Mouse (Mus musculus): ENCODE measurements around the gene Saysd1. TPM values are rescaled to one million over a fixed set of nuclear protein-coding genes. Genes with fewer than 3 reads are reported as not detected.

Gene Saysd1
- 1.8 and 2.2 TPM in 2 replicates for polyA plus RNA-seq (2012; rRNA removed)

GRCm38 (mm10) chr14:20138484-20139355 lies at the start of gene Saysd1:
Gene Saysd1, minus strand, starts transcription at chr14:20138534.

GRCm38 (mm10) chr14:20181466-20181921 lies 43.2 kb upstream of the Saysd1 start, which contains the start of gene Kcnk5:
Gene Kcnk5, minus strand, starts transcription at chr14:20181809.

Other genes with a start within 250 kb of the Saysd1 start
- 4.5 and 4.9 TPM in 2 replicates for gene Gng2, start 160.9 kb downstream of the Saysd1 start, polyA plus RNA-seq (2012; rRNA removed)
- 3.1 and 3.2 TPM in 2 replicates for gene Kcnk5, start 43.3 kb upstream of the Saysd1 start, polyA plus RNA-seq (2012; rRNA removed)
- 4.5 and 5.5 TPM in 2 replicates for gene Kcnk16, start 130.7 kb upstream of the Saysd1 start, polyA plus RNA-seq (2012; rRNA removed)
- 7.0 and 7.5 TPM in 2 replicates for gene Nudt13, start 156.2 kb upstream of the Saysd1 start, polyA plus RNA-seq (2012; rRNA removed)
- 15.4 and 18.1 TPM in 2 replicates for gene Ecd, start 209.6 kb upstream of the Saysd1 start, polyA plus RNA-seq (2012; rRNA removed)
- 7.5 and 7.6 TPM in 2 replicates for gene Fam149b, start 209.6 kb upstream of the Saysd1 start, polyA plus RNA-seq (2012; rRNA removed)